Mouse (Mus musculus): Measurements from ENCODE around the gene Fam120c. TPM values are rescaled to one million over a fixed set of nuclear protein-coding genes. Genes with fewer than 3 reads are reported as not detected.

Fam120c gene
- polyA plus RNA-seq, 2 experiments = 4.0 to 4.8 TPM

- 34% methylated on average over 15 of the region's 33 CpGs for WGBS
- H3K4me1 ChIP-seq (ENCODE audit: control insufficient read depth, insufficient read depth, low read length) = no peaks in the 10 kb centered on the region
- H3K27me3 ChIP-seq (ENCODE audit: control insufficient read depth, insufficient read depth, low read length) = peaks cover 4% of the 10 kb centered on the region; the same call in 1 of the 2 replicates
- DNase-seq (ENCODE audit: low spot score) = no peak
- H3K36me3 ChIP-seq (ENCODE audit: control insufficient read depth, insufficient read depth, low read length) = no peaks in the 10 kb centered on the region
- H3K4me3 ChIP-seq (replicated peaks; ENCODE audit: low read length) = peak overlapping the region; percentile 55
- no peaks in the 10 kb centered on the region for H3K9me3 ChIP-seq (ENCODE audit: control insufficient read depth, low read length)
- ATAC-seq (ENCODE audit: low FRiP score, low read depth) = 0 out of 2 replicates have a peak, but pooled peaks have one; percentile 8
- TF ChIP-seq POLR2A (IDR thresholded peaks at IDR 0.05; ENCODE audit: borderline replicate concordance, extremely low read depth, insufficient read depth, insufficient read length) = no peak
- peak overlapping the region; percentile 58 for H3K27ac ChIP-seq (replicated peaks; ENCODE audit: low read depth, low read length)
- H3K4me2 ChIP-seq (replicated peaks; ENCODE audit: low read depth, low read length, severe bottlenecking) = peak overlapping the region; percentile 61
- H3K9ac ChIP-seq (ENCODE audit: low read depth, low read length, severe bottlenecking) = peak overlapping the region; percentile 60
Measured at GRCm38 (mm10) chrX:151344501-151344984, 568 bp downstream of the Fam120c start.

- no peak for ATAC-seq (ENCODE audit: low FRiP score, low read depth)
Measured at GRCm38 (mm10) chrX:151345333-151346125, 1.6 kb downstream of the Fam120c start.

GRCm38 (mm10) chrX:151347278-151347677 lies 3.3 kb downstream of the Fam120c start:
- peaks cover 4% of the 10 kb centered on the region; the same call in 1 of the 2 replicates for H3K27me3 ChIP-seq (ENCODE audit: control insufficient read depth, insufficient read depth, low read length)
- H3K4me1 ChIP-seq (ENCODE audit: control insufficient read depth, insufficient read depth, low read length) = no peaks in the 10 kb centered on the region
- DNase-seq (ENCODE audit: low spot score) = no peak
- H3K9me3 ChIP-seq (ENCODE audit: control insufficient read depth, low read length) = no peaks in the 10 kb centered on the region
- no peak overlapping the region for H3K9ac ChIP-seq (ENCODE audit: low read depth, low read length, severe bottlenecking)
- TF ChIP-seq POLR2A (IDR thresholded peaks at IDR 0.05; ENCODE audit: borderline replicate concordance, extremely low read depth, insufficient read depth, insufficient read length) = no peak
- H3K4me2 ChIP-seq (replicated peaks; ENCODE audit: low read depth, low read length, severe bottlenecking) = no peak overlapping the region
- no peak overlapping the region for H3K27ac ChIP-seq (replicated peaks; ENCODE audit: low read depth, low read length)
- no peaks in the 10 kb centered on the region for H3K36me3 ChIP-seq (ENCODE audit: control insufficient read depth, insufficient read depth, low read length)
- no peak overlapping the region for H3K4me3 ChIP-seq (replicated peaks; ENCODE audit: low read length)
- ATAC-seq (ENCODE audit: low FRiP score, low read depth) = no peak

More at GRCm38 (mm10) chrX:151345333-151346125, 1.6 kb downstream of the Fam120c start:
- Histone ChIP-seq H3K4me1 (ENCODE audit: control insufficient read depth, insufficient read depth, low read length) (no peaks in the 10 kb centered on the region), H3K36me3 (ENCODE audit: control insufficient read depth, insufficient read depth, low read length) (no peaks in the 10 kb centered on the region), H3K27ac (replicated peaks; ENCODE audit: low read depth, low read length) (no peak overlapping the region), H3K4me2 (replicated peaks; ENCODE audit: low read depth, low read length, severe bottlenecking) (peak overlapping the region; percentile 61), H3K9ac (ENCODE audit: low read depth, low read length, severe bottlenecking) (peak overlapping the region; percentile 12; the same call in 1 of the 2 replicates), H3K9me3 (ENCODE audit: control insufficient read depth, low read length) (no peaks in the 10 kb centered on the region), H3K4me3 (replicated peaks; ENCODE audit: low read length) (peak overlapping the region; percentile 55), H3K27me3 (ENCODE audit: control insufficient read depth, insufficient read depth, low read length) (peaks cover 4% of the 10 kb centered on the region; the same call in 1 of the 2 replicates)
- TF ChIP-seq POLR2A (IDR thresholded peaks at IDR 0.05; ENCODE audit: borderline replicate concordance, extremely low read depth, insufficient read depth, insufficient read length) = no peak
- 35% methylated on average over 11 of the region's 11 CpGs for WGBS
- DNase-seq (ENCODE audit: low spot score) = peak; percentile 28

GRCm38 (mm10) chrX:151349322-151349721 lies 5.3 kb downstream of the Fam120c start:
- 73% methylated on average over 5 of the region's 5 CpGs for WGBS
- DNase-seq (ENCODE audit: low spot score) (no peak), ATAC-seq (ENCODE audit: low FRiP score, low read depth) (no peak)
- Histone ChIP-seq H3K9ac (ENCODE audit: low read depth, low read length, severe bottlenecking) (no peak overlapping the region), H3K4me2 (replicated peaks; ENCODE audit: low read depth, low read length, severe bottlenecking) (no peak overlapping the region), H3K4me1 (ENCODE audit: control insufficient read depth, insufficient read depth, low read length) (no peaks in the 10 kb centered on the region), H3K9me3 (ENCODE audit: control insufficient read depth, low read length) (no peaks in the 10 kb centered on the region), H3K27ac (replicated peaks; ENCODE audit: low read depth, low read length) (no peak overlapping the region), H3K36me3 (ENCODE audit: control insufficient read depth, insufficient read depth, low read length) (no peaks in the 10 kb centered on the region), H3K4me3 (replicated peaks; ENCODE audit: low read length) (no peak overlapping the region), H3K27me3 (ENCODE audit: control insufficient read depth, insufficient read depth, low read length) (peaks cover 3% of the 10 kb centered on the region; the same call in 1 of the 2 replicates)
- TF ChIP-seq POLR2A (IDR thresholded peaks at IDR 0.05; ENCODE audit: borderline replicate concordance, extremely low read depth, insufficient read depth, insufficient read length) = no peak

- H3K9me3 ChIP-seq (ENCODE audit: control insufficient read depth, low read length) = no peaks in the 10 kb centered on the region
- no peaks in the 10 kb centered on the region for H3K27me3 ChIP-seq (ENCODE audit: control insufficient read depth, insufficient read depth, low read length)
- no peak overlapping the region for H3K9ac ChIP-seq (ENCODE audit: low read depth, low read length, severe bottlenecking)
- H3K27ac ChIP-seq (replicated peaks; ENCODE audit: low read depth, low read length) = no peak overlapping the region
- H3K4me2 ChIP-seq (replicated peaks; ENCODE audit: low read depth, low read length, severe bottlenecking) = no peak overlapping the region
- no peaks in the 10 kb centered on the region for H3K36me3 ChIP-seq (ENCODE audit: control insufficient read depth, insufficient read depth, low read length)
- no peak for ATAC-seq (ENCODE audit: low FRiP score, low read depth)
- DNase-seq (ENCODE audit: low spot score) = no peak
- H3K4me3 ChIP-seq (replicated peaks; ENCODE audit: low read length) = no peak overlapping the region
- WGBS = 90% methylated on average over 10 of the region's 10 CpGs
- H3K4me1 ChIP-seq (ENCODE audit: control insufficient read depth, insufficient read depth, low read length) = no peaks in the 10 kb centered on the region
- TF ChIP-seq POLR2A (IDR thresholded peaks at IDR 0.05; ENCODE audit: borderline replicate concordance, extremely low read depth, insufficient read depth, insufficient read length) = no peak
Measured at GRCm38 (mm10) chrX:151418801-151419200, 74.8 kb downstream of the Fam120c start.
